Comparison of ENCODE assay signal across 12 mouse cellular contexts in the genomic region with DNA sequence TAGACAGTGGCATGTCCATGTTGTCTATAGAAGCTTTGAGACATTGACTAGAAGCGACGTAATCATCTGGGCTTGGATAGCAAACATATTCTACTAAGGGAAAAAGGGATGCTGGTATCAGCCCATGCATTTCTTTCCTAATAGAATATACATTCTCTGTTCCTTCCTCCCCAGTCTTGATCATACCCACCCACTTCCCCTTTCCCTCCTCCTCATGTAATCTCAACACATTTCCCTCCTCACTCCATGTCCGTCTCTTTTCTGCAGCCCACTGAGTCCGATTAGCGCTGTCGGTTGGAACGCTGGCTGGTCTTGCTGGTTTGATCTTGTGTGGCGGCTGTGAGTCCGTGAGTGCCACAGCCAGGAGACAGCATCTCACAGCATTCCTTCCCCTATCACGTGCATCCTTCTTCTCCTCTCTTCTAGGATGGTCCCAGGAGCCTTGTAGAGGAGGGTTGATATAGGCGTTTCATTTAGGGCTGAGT. TPM values are rescaled to one million over a fixed set of nuclear protein-coding genes. Genes with fewer than 3 reads are reported as not detected.
DNase-seq lines count a peak whose midpoint lies in the region; ATAC-seq and TF ChIP-seq lines count a peak whose summit lies in the region.
"Had no signal": no experiment of that assay in that cellular context is flagged by ENCODE, and none has a peak within 500 bp of the region (broad histone marks: within the 10 kb centered on the region; RNA-seq: fewer than 3 reads in every experiment).

Gene Txndc2 (minus strand): TSS at position 435 of the 485 bp plus-strand sequence.

- H3K9me3 ChIP-seq in embryonic facial prominence, embryonic 15.5 days (replicated peaks): no peaks in the 10 kb centered on the region
- no peaks in the 10 kb centered on the region for H3K9me3 ChIP-seq in limb, embryonic 14.5 days (ENCODE audit: control insufficient read depth, low read length)
- no peaks in the 10 kb centered on the region for H3K9me3 ChIP-seq in neural tube, embryonic 15.5 days (replicated peaks)
- H3K9me3 ChIP-seq: heart, embryonic 12.5 days had no signal

- no peak for TF ChIP-seq POLR2A in limb, embryonic 14.5 days (IDR thresholded peaks at IDR 0.05; ENCODE audit: borderline replicate concordance, extremely low read depth, insufficient read depth, insufficient read length)

- no peak within 1 kb of the TSS for H3K9ac ChIP-seq in embryonic facial prominence, embryonic 15.5 days
- H3K9ac ChIP-seq in limb, embryonic 14.5 days (ENCODE audit: low read depth, low read length, severe bottlenecking): no peak within 1 kb of the TSS
- H3K9ac ChIP-seq in neural tube, embryonic 15.5 days (replicated peaks): no peak within 1 kb of the TSS
- H3K9ac ChIP-seq: heart, embryonic 12.5 days had no signal

- no peak for TF ChIP-seq CTCF in left cerebral cortex, adult 2 months (IDR thresholded peaks at IDR 0.05)

- peak within 1 kb of the TSS; percentile 8; the same call in 1 of the 2 replicates for H3K4me2 ChIP-seq in embryonic facial prominence, embryonic 15.5 days (replicated peaks)
- no peak within 1 kb of the TSS for H3K4me2 ChIP-seq in limb, embryonic 14.5 days (replicated peaks; ENCODE audit: low read depth, low read length, severe bottlenecking)
- H3K4me2 ChIP-seq in neural tube, embryonic 15.5 days: peak within 1 kb of the TSS; percentile 0; the same call in 1 of the 2 replicates
- H3K4me2 ChIP-seq: heart, embryonic 12.5 days had no signal

- ATAC-seq in embryonic facial prominence, embryonic 15.5 days (ENCODE audit: insufficient number of reproducible peaks, low FRiP score, low TSS enrichment, low read depth): no peak
- no peak for ATAC-seq in limb, embryonic 14.5 days (ENCODE audit: low FRiP score, low read depth)
- no peak for ATAC-seq in neural tube, embryonic 15.5 days (ENCODE audit: low FRiP score)
- ATAC-seq: forebrain, embryonic 16.5 days had no signal

- peaks cover 19% of the 10 kb centered on the region for H3K4me1 ChIP-seq in embryonic facial prominence, embryonic 15.5 days
- H3K4me1 ChIP-seq in limb, embryonic 14.5 days (ENCODE audit: control insufficient read depth, insufficient read depth, low read length): 0 out of 2 replicates have a peak, but pooled peaks cover 7% of the 10 kb centered on the region
- H3K4me1 ChIP-seq in neural tube, embryonic 15.5 days: peaks cover 16% of the 10 kb centered on the region

- H3K27ac ChIP-seq in left cerebral cortex, adult 2 months: peak within 1 kb of the TSS; percentile 96
- peak within 1 kb of the TSS; percentile 83 for H3K27ac ChIP-seq in embryonic facial prominence, embryonic 15.5 days (replicated peaks)
- 0 out of 2 replicates have a peak within 1 kb of the TSS, but pooled peaks have one; percentile 55 for H3K27ac ChIP-seq in limb, embryonic 14.5 days (replicated peaks; ENCODE audit: low read depth, low read length)
- peak within 1 kb of the TSS; percentile 68 for H3K27ac ChIP-seq in neural tube, embryonic 15.5 days (replicated peaks)

- DNase-seq in left cerebral cortex, adult 2 months (ENCODE audit: extremely low spot score in 1 of 2, low spot score in 2 of 2): no peak
- DNase-seq in left cerebral cortex, postnatal 25 days (ENCODE audit: low spot score in 2 of 2): no peak
- DNase-seq in limb, embryonic 14.5 days (ENCODE audit: low spot score): no peak
- DNase-seq in embryo, embryonic 11 days: no peak
- DNase-seq in cerebellum, postnatal 4 days (ENCODE audit: low spot score in 2 of 2): no peak
- DNase-seq: kidney, adult 18-20 months; lung, postnatal 4 days; thymus, postnatal 36 days had no signal

- no peaks in the 10 kb centered on the region for H3K36me3 ChIP-seq in embryonic facial prominence, embryonic 15.5 days
- no peaks in the 10 kb centered on the region for H3K36me3 ChIP-seq in limb, embryonic 14.5 days (ENCODE audit: control insufficient read depth, insufficient read depth, low read length)
- no peaks in the 10 kb centered on the region for H3K36me3 ChIP-seq in neural tube, embryonic 15.5 days
- H3K36me3 ChIP-seq: heart, embryonic 12.5 days had no signal

- H3K27me3 ChIP-seq in embryonic facial prominence, embryonic 15.5 days: no peaks in the 10 kb centered on the region
- no peaks in the 10 kb centered on the region for H3K27me3 ChIP-seq in limb, embryonic 14.5 days (ENCODE audit: control insufficient read depth, insufficient read depth, low read length)
- H3K27me3 ChIP-seq in neural tube, embryonic 15.5 days (replicated peaks): no peaks in the 10 kb centered on the region
- H3K27me3 ChIP-seq: heart, embryonic 12.5 days had no signal

- WGBS in embryonic facial prominence, embryonic 15.5 days: 84% methylated on average over 11 of the region's 11 CpGs
- 87% methylated on average over 11 of the region's 11 CpGs for WGBS in limb, embryonic 14.5 days
- 88% methylated on average over 11 of the region's 11 CpGs for WGBS in neural tube, embryonic 15.5 days

- no peak within 1 kb of the TSS for H3K4me3 ChIP-seq in left cerebral cortex, adult 2 months
- no peak within 1 kb of the TSS for H3K4me3 ChIP-seq in embryonic facial prominence, embryonic 15.5 days (replicated peaks)
- H3K4me3 ChIP-seq in limb, embryonic 14.5 days (replicated peaks; ENCODE audit: low read length): no peak within 1 kb of the TSS
- H3K4me3 ChIP-seq in neural tube, embryonic 15.5 days (replicated peaks): no peak within 1 kb of the TSS
- H3K4me3 ChIP-seq: heart, embryonic 12.5 days had no signal

- intact Hi-C loops in left cerebral cortex, adult 2 months (cut with DNase I): no loop called here
- intact Hi-C loops in left cerebral cortex, postnatal 25 days (cut with DNase I): loop anchor here (2.0 kb wide), 1 partner anchor 27 kb away; no protein-coding TSS in a partner anchor

RNA-seq across cellular contexts. Expression of gene Txndc2, which starts in this region (rescaled TPM):
- under 1 TPM; 0.19 to 0.25 TPM for total RNA-seq in left cerebral cortex, adult 2 months (2021)
- not detected for total RNA-seq in left cerebral cortex, postnatal 25 days (2021)
- 0.09 and 0.15 TPM in 2 replicates for polyA plus RNA-seq in embryonic facial prominence, embryonic 15.5 days (2015; fragmentation: Nextera tagmentation; extraction: Ambion mirVana)
- polyA plus RNA-seq in limb, embryonic 14.5 days (2012; rRNA removed): 0.08 and 0.14 TPM in 2 replicates
- polyA plus RNA-seq in limb, embryonic 14.5 days (2014; fragmentation: Nextera tagmentation; extraction: Ambion mirVana): 0.10 and 0.22 TPM in 2 replicates
- polyA plus RNA-seq in neural tube, embryonic 15.5 days (2015; fragmentation: Nextera tagmentation; extraction: Ambion mirVana): 0.10 and 0.13 TPM in 2 replicates
- polyA plus RNA-seq: heart, embryonic 12.5 days had no signal
